Mouse (Mus musculus) layer of hippocampus, adult 9-10 months (tissue): ENCODE results near the gene Hist1h4i.

Experiments used
- DNase-seq: peaks from one replicate; pipeline ENCODE4 v3.0.0; 2022; ENCODE audit warnings: low spot score

The Hist1h4i gene

DNA sequence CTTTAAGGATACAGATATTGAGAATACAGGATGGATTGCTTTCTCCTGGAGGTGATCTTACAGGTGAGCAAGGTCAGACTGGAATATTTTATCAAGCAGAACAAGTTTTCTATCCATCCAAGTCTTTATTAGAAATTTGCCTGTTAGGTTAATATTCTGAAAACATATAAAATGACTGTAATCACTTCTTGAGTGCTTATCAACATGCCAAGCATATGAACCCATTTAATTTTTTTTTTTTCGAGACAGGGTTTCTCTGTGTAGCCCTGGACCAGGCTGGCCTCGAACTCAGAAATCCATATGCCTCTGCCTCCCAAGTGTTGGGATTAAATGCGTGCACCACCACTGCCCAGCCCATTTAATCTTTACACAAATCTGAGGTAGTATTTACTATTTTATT is 4.2 kb downstream of the Hist1h4i start:
- DNase-seq: no peak

DNA sequence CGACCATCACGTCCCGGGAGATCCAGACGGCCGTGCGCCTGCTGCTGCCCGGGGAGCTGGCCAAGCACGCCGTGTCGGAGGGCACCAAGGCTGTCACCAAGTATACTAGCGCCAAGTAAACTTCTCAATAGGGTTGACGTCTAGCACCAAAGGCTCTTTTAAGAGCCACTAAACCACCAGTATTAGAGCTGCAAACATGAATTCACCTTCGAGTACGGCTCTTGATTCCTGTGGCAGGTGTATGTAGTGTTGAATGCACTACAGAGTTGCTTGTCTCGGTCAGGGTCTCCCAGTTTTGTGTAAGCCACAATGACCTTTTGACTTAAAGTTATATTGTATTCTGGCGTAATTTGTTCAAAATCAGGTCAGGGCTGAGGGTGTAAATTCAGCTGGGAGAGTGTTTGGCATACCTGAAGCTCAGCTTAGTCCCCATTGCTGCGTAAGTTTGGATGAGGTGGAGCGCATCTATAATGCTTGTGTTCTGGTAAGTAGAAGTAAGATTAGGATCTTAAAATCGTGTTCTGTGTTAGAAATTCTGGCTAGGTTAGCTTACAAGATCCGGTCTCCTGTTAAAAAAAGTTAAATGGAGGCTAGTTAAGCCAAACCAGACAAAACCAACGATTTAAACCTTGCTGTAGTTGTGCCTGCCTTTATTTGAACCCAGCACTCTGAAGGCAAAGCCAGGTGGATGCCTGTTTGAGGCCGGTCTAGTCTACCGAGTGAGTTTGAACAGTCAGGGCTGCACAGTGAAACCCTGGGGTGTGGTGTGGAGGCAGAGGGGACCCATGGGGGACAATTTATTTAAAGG is 4.8 kb downstream of the Hist1h4i start:
- no peak for DNase-seq

DNA sequence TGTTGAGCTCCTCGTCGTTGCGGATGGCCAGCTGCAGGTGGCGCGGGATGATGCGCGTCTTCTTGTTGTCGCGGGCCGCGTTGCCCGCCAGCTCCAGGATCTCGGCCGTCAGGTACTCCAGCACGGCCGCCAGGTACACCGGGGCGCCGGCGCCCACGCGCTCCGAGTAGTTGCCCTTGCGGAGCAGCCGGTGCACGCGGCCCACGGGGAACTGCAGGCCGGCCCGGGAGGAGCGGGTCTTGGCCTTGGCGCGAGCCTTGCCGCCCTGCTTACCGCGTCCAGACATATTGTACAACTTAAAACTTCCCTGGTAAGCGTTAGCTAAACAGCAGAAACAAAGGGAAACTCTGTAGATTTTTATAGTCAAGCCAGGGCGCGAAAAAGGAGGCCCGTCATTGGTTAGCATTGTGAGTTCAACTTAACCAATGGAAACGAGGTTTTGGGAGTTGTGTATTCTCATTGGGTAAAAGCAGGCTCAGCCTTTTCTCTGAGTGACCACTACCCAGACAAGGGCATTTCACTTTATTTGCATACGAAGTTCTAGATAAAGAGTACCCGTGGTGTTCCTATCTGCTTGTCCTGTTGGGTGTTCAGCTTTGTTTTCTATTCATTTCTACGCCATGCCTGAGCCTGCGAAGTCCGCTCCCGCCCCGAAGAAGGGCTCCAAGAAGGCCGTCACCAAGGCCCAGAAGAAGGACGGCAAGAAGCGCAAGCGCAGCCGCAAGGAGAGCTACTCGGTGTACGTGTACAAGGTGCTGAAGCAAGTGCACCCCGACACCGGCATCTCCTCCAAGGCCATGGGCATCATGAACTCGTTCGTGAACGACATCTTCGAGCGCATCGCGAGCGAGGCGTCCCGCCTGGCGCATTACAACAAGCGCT is 5.7 kb downstream of the Hist1h4i start, which contains the start of the genes Hist1h2ah and Hist1h2bk:
Gene Hist1h2ah (minus strand): TSS at position 302 of the 882 bp plus-strand sequence.
Gene Hist1h2bk (plus strand): TSS at position 604 of the 882 bp plus-strand sequence.
- peak; percentile 85 for DNase-seq

- no peak for DNase-seq
These were observed 6.5 kb downstream of the Hist1h4i start for GRCm38 (mm10) chr13:22034443-22035266.

- DNase-seq: no peak
These were observed 7.3 kb downstream of the Hist1h4i start for GRCm38 (mm10) chr13:22033741-22034442.

DNA sequence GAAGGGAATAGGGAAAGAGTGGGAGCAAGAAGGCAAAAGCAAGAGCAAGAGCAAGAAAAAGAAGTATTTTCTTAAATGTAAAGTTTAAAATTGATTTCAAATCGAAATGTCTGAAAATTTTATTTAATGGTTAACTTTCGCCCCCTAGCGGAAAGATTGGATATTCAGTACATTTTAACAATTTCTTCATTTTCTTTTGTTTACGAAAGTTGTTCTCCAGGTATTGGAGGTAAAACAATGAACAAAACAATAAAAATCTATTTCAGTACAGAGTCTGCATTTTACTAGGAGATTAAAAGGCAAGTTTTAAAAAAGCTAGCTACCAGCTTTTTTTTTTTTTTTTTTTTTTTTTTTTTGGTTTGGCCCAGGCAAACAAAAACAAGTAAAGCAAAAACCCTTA is 10.7 kb downstream of the Hist1h4i start:
- no peak for DNase-seq

GRCm38 (mm10) chr13:22029928-22030327 is 11.2 kb downstream of the Hist1h4i start:
- DNase-seq: no peak

DNA sequence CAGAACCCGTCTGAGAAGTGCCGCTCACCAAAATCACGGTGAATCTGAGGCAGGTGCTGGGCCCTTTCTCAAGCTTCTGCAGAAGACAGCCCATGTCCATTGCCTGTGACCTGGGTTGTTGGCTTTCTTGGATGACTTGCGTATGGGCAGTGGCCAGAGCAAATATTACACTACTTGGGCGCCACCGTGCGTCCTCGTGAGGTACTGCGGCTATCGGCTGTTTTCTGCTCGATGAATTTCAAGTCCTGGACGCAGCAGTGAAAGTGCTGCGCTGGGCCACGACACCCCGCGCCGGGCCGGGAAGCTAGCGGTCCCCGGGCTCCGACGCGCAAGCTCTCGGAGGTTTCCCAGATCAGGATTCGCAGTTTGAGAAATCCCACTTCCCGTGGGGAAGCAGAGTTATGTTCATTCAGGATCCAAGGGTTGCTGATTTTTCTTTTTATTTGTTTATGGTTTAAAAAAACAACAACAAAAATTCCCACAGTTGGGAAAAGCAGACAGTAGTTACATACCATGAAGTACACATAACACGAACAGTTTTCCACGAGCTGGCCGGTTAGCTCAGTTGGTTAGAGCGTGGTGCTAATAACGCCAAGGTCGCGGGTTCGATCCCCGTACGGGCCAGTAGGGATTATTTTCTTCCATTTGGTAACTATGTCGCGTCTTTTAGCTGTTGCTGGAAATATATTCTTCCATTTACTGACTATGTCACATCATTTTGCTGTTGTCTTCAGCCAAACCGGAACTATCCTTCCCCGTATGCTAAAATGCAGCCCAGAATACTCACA is 12.3 kb downstream of the Hist1h4i start:
- peak; percentile 97 for DNase-seq

DNA sequence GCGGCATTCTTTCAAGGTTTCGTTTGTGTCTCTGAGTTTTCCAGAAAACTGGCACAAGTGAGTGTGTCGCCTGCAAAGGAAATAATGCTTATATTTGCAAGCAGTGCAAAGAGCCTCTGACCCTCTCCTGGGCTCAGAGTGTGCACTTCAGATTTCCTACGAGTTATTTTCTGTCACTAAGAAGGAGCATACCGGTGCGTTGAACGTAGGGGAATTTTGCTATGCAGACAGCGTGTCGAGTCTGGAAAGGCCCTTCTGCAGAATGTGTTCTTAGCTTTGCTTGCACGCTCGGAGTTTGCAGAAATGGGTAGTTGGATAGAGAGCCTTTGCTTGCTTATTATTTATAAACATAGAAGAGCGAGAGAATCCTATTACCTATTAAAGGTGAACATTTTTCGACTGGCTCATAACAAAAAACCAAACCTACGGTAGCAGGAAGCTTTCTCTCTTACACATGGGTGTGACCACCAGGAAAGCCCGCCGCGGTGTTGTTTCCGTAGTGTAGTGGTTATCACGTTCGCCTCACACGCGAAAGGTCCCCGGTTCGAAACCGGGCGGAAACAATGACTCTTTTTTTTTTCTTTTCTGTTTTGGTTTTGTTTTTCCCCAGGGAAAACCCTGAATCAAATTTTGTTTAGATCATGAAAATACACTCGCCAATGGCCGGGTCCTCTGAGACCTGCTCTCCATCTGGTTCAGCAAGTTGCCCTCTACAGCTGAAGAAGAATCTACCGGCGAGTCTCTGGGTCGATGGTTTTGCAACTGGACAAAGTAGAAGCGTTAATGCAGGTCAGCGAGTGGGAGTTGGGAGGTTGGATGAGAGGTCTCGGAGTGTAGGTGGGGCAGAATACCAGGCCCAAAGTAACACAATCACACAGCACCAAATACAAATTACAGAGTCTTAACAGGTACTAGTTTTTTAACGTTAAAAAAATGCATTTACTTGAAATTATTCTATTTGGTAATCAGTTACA is 14.8 kb downstream of the Hist1h4i start:
- DNase-seq: peak; percentile 72

DNA sequence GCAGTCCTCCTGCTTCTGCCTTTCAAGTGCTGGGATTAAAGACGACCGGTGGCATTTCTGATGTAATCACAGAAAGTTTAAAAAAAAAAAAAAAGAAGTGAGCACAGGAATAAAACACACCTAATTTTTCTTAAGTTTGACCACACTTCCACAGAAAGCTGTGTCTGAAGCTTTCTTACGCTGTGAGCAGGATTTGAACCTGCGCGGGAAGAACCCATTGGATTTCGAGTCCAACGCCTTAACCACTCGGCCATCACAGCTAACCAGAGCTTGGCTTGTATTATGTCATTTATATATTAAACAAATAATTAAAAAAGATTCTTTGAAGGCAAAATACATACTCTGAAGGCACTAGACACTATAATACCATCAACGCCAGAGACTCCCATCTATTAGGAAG is 18.9 kb downstream of the Hist1h4i start:
- DNase-seq: no peak

DNA sequence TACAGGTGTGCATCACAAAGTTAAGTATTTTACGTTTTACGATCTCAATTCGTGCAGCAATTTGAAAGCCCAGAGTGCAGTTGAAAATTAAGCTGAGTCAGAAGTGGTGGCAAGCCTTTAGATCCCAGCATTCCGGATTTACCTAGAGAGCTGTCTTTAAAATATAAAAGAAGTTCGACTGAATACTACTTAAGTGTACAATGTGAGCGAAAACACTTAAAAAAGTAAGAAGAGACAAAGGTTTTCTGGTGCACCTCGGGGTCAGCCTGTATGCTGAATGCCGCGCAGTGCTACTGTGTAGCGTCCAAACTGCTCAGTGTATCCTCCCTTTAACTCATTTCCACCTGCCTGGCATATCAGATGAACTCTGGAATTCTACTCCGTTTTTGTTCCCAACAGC is 19.6 kb downstream of the Hist1h4i start:
- DNase-seq: no peak

GRCm38 (mm10) chr13:22020901-22021339 is 20.2 kb downstream of the Hist1h4i start:
- no peak for DNase-seq

- DNase-seq: no peak
These were observed 21.0 kb downstream of the Hist1h4i start for GRCm38 (mm10) chr13:22019934-22020835.

GRCm38 (mm10) chr13:22015479-22016450 is 25.4 kb downstream of the Hist1h4i start:
- DNase-seq: peak; percentile 69

DNA sequence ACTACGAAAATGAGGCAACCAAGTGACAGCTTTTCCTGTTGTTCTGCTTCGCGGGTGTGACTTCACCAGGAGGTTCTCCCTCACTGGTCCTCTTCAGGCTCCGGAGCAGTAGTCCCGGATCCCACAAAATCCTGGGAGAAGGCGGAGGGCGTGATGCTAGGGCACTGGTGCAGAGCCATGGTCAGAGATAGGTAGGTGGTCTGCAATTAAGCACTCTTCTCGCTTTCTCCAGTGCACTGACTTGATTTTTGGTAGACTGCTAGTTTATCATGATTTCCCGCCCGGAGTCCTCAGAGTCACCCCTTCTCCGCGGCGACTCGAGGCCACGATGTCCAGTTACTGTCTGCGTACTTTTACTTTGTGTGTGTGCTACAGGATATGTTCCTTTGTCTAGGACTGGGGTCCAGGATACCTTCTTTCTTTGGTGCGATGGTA is 26.7 kb downstream of the Hist1h4i start:
- no peak for DNase-seq

DNA sequence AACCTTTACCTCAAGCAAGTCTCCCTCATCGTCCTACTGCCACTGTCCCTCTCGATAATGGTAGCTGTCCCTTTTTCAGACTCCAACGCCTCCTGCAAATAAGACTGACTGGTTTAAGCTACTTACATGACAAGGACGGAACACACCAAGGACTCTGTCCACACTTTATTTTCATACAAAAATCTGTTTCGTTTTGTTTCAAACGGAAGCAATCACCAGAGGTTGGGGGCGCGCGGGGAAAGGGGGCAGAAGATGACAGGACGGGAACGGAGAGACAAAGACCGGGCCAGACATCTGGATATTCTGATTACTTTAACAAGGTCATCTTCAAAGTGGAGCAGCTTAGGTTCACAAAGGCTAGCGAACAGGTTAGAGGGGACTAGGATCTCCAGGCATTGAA is 27.4 kb downstream of the Hist1h4i start:
- DNase-seq: no peak

- no peak for DNase-seq
These were observed 31.5 kb downstream of the Hist1h4i start, which contains the start of gene Prss16 for GRCm38 (mm10) chr13:22009642-22010041. Gene Prss16 (minus strand): TSS chr13:22009742.
